Mouse (Mus musculus) lung, postnatal 0 days (tissue): Measurements from ENCODE around the gene Upk3a.

ENCODE experiments used
- CTCF ChIP-seq: IDR thresholded peaks from 2 replicates; pipeline ENCODE4 v1.5.1; 2016; ENCODE audit warnings: antibody characterized with exemption, mild to moderate bottlenecking
- EP300 ChIP-seq: IDR thresholded peaks from 2 replicates; pipeline ENCODE4 v1.6.1; 2016; ENCODE audit warnings: antibody characterized with exemption, mild to moderate bottlenecking, control low read depth

DNA sequence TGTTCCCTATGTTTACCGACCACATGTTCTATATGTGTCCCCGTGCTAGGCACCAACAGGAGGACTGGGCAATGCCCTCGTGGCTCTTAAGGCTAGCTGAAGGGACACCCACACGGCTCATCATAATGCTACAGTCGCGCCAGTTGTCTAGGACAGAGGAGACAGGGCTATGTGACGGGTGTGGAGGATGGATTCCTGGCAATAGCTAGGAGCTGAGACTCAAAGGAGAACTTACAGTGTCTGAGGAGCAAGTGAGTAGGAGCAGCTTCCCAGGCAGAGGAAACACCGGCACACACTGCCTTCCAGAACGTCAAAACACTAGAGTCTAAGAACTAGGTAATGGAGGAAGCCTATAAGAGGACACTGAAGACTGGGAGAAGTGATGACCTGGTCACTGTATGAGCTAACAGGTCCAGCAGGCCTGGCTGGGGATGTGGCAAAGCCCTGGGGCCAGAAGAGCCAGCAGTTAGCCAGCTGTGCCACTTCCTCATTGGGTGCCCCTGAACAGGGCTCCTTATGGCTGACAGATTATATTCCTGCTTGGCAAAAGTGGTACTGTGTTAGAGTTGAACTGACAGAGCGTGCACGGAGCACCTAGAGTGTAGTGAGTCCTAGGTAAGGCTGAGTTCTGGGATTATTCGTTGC is 31.3 kb upstream of the Upk3a start:
- no peak for TF ChIP-seq EP300
- TF ChIP-seq CTCF = no peak
